Mouse (Mus musculus) left cerebral cortex, postnatal 36 days (tissue): Measurements from ENCODE around the gene Slc16a11. TPM values are rescaled to one million over a fixed set of nuclear protein-coding genes. Genes with fewer than 3 reads are reported as not detected.
"Not testable (repeated sequence)": the region's sequence is repeated elsewhere in the genome, so short reads cannot be mapped to it uniquely, and the experiment has no call there.

ENCODE experiments used
- DNase-seq, 2 experiments: peaks; one replicate each; pipeline ENCODE4 v3.0.0; 2021 to 2022; ENCODE audit warnings: low spot score in 2 of 2, mixed read lengths in 1 of 2
- intact Hi-C: fragments of 180-260 bp; cut with DNase I; formaldehyde crosslinking; loops from one replicate; pipeline ENCODE4 v1.15.1; 2025
- total RNA-seq, 2 experiments: library from RNA; stranded (reverse); gene quantifications; 2 replicates each; pipeline ENCODE4 v1.2.3; 2021

Gene Slc16a11
- total RNA-seq = 10 to 100 TPM; 30.7 to 38.2 TPM

DNA sequence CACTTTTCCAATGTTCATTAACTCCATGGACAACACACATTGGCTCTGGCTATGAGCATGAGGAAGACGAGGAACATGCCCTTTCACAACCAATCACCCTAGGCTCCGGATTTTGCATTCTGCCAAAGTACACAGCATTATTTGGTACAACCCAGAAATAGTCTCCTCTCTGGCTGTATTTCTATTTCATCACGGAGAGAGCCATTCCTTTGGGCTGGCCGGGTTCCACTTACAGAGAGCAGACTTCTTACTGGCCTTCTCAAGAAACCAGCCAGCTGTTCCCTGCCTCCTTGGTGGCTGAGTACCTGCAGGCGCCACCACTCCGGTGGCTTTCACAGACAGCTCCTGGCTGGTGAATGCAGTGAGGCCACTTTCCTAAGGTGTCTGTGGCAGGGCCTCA lies at the start of gene Slc16a11:
Slc16a11 (plus strand) TSS at position 330 of the 400 bp plus-strand sequence.
- DNase-seq = no peak
- intact Hi-C loops = loop anchor here (5.0 kb wide), 2 partner anchors 155 to 280 kb away; no protein-coding TSS in a partner anchor

DNA sequence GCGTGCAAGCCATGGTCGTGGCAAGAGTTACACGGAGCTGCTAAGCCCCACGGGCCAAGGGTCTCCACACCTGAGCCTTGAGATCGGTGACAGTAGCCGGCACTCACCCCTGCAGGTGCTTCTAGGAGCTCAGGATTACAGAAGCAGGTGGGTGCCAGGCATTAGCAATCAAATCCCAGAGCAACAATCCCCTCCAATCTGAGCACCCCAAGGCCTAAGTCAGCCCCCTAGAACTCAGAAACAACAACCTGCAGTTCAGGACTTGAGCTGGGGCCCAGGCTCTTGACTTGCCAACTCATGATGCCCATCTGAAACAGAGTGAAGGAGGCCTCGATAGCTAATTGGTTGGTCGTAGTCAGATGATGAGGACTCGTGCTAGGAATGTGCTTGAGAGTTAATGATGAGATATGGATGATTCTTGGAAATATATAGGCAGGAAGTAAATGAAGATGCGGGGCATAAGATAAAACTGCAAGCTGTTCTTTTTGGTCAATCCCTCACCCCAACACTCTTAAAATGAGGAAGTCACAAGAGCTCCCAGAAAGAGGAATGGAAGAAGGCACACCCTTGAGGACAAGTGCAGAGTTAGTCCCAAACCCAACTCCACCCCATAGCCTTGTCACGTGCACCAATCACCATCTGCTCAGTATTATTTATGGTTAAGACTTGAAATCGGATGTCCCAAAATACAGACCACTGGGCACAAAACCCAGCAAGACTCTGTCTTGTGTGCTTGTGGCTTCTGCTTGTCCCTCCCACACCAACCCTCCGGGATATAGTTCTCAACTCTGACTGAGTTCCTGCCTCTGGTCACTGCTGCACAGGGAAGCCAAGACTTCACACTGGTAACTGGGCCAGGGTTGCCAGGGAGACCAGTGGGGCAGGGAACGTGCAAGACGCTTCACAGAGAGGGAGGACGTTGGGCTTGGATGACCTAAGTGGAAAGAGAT lies 46.3 kb upstream of the Slc16a11 start:
- intact Hi-C loops = no loop called here
- DNase-seq = no peak

DNA sequence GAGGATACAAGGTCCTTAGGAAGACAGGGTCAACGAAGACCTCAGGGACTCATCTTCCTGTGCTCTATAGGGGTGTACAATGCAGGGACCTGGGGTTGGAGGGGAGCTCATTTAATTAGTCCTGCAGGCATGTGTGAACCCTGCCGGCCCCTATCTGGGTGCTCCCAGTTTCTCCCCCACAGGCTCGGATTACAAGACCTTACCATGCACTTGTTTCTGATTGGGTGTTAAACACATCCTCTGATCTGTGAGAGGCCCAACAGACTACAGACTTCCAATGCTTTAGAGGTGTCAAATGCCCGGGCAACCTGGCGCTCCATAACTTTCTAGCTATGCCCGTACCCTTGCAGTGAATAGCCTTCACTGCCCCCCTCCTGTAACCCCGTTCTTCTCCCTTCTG lies 44.4 kb upstream of the Slc16a11 start:
- DNase-seq = no peak
- intact Hi-C loops = no loop called here

DNA sequence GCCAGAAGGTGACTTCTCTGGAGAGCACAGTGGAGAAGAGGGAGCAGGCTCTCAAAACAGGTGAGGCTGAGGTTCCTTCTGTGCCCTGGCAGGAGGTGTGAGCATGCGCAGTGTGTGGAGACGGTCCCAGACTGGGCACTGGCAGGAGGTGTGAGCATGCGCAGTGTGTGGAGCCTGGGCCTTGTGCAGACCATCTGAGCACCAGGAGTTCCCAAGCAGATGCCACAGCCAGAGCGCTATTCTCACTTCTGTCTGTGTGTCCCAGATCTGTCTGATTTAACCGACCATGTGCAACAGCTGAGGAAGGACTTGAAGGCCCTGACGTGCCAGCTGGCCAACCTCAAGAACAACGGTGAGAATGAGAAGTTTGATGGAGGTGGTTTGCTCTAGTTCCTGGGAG lies 43.1 kb upstream of the Slc16a11 start:
- DNase-seq, intact Hi-C loops: not testable (repeated sequence)

DNA sequence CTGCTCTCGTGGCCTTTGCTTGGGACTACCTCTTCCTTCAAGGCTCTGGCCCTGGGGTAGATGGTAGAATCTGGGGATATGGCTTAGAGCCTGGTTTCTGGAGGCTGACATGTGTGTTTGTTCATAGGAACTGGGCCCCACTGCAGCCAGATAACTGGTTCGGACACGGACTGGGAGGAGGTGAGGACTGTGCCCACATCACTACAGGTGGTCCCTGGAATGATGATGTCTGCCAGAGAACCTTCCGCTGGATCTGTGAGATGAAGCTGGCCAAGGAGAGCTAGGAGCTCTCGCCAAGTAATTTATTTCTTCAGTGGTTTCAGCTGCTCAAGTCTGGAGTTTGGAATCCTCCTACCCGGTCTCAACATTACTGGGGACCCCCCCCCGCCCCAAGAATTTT lies 42.3 kb upstream of the Slc16a11 start:
- DNase-seq = no peak
- intact Hi-C loops = no loop called here

DNA sequence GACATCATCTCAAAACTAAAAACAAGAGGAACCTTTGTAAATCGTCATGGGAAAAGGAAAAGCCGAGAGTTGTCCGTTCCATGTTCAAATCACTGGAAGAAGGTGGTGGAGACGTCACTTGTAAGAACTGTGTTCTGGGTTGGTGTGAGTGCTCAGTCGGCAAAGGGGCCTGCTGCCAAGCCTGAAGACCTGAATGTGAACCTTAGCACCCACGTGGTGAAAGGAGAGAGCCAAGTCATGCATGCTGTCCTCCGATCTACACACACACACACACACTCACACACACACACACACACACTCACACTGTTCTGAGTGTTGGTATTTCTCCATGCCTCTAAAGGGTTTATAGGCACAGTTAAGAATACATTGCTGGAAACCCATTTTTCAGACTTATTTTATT lies 41.4 kb upstream of the Slc16a11 start:
- no peak for DNase-seq
- intact Hi-C loops = no loop called here

DNA sequence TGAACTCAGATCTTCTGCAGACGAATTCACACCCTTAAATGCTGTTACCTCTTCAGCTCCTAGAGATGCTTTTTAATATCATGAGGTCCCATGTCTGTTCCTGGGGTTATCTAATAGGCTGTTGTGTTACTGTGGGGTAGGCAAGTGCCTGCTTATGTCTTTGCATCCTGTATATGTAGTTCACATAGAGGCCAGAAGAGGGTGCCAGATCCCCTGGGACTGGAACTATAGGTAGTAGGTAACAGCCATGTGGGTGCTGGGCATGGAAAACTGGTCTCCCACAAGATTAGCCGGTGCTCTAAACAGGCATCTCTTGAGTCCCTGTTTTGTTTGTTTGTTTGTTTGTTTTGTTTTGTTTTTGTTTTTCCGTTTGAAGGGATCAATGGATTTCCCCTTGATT lies 40.7 kb upstream of the Slc16a11 start:
- no peak for DNase-seq
- intact Hi-C loops = no loop called here

DNA sequence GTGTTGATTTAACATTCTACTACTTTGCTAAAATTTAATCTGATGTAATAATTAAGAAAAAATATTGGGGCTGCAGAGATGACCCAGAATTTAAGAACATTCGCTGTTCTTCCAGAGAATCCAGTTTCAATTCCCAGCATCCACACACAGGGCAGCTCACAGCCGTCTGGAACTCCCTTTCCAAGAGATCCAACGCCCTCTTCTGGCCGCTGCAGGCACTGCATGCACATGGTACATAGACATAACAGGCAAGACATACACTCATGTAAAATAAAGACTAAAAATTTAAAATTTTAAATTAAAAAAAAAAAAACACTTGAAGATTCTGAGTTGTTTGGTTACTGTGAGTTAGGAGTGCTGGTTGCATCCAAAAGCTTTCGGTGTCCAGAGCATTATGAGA lies 40.3 kb upstream of the Slc16a11 start:
- intact Hi-C loops = no loop called here
- no peak for DNase-seq

DNA sequence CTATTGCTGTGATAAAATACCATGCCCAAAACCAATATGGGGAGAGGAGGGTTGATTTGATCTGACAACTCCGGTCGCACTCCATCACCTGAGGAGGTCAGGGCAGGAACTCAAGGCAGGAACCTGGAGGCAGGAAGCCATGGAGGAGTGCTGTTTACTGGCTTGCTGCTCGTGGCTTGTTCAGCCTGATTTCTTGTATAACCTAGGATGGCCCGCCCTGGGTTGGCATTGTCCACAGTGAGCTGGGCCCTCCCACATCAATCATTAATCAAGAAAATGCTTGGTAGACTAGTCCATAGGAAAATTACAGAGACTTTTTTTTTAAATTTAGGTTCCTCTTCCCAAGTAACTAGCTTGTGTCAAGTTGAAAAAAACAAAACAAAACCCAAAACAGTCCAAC lies 38.1 kb upstream of the Slc16a11 start:
- no peak for DNase-seq
- intact Hi-C loops = no loop called here

DNA sequence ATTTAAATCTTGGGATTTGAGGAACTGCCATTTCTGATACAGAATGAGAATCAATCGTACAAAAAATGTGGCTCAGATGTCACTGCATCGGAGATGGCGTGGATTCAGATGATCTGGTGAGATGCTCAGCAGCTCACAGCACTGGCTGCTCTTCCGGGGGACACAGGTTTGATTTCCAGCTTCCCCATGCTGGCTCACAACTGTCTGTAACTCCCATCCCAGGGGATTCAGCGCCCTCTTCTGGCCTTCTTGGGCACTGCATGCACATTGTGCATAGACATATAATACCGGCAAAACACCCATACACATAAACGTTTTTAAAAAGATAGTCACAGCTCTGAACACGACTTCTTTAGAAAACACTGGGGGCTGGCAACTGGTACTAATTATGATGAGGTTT lies 34.9 kb upstream of the Slc16a11 start:
- intact Hi-C loops = no loop called here
- no peak for DNase-seq

DNA sequence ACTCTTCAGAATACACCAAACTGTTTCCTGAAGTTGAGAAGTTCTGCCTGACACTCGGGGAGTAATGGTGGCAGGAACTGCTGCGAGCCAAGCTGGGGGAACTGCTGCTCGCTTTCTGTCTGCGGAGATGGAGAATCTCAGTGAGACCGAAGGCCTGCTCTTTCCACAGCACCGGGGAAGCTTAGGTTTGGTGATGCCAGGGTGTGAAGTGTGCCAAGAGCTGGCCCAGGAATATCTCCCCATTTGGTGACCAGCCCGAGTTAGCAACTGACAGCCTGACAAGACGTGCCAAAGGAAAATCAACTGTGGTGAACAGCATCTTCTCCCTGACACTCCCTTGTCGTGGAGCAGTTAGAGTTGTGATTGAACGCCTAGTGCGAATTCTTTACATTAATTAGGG lies 34.2 kb upstream of the Slc16a11 start:
- intact Hi-C loops = no loop called here
- no peak for DNase-seq

DNA sequence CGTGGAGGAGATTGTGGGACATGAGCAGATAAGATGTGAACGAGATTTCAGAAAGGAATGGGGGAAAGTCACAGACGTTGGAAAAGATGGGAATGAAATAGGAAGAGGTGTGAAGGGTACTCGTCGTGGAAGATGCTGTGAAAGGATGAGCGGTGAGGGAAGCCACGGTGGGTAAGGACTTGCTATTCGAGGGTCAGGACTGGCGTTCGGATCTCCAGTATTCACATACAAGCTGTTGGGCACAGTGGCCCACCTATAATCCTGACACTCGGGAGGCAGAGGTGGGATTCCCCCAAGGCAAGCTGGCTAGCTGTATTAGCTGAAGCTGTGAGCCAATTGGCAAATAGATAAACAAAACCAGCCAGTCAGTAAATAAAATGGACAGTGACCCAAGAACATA lies 33.8 kb upstream of the Slc16a11 start:
- DNase-seq = no peak
- intact Hi-C loops = loop anchor here (1.0 kb wide), 1 partner anchor 104 kb away; no protein-coding TSS in a partner anchor

DNA sequence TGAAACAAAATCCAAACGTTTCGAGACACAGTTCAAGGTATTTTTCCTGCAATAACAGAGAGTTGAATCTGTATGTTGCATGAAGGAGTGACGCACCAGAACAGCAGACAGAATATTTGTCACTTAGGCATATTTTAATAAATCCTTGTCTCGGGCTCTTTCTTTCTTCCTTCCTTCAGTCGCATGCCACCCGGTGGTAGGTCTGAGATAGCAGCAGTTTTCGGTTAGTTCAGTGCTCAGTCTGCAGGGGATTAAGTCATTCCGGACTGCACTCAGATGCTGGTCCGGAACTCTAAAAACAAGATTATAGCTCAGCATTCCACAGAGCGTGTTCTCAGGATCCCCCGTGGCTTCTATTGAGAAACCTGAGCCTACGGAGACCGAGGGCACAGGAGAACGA lies 33.2 kb upstream of the Slc16a11 start:
- DNase-seq = no peak
- intact Hi-C loops = loop anchor here (1.0 kb wide), 1 partner anchor 105 kb away; no protein-coding TSS in a partner anchor

DNA sequence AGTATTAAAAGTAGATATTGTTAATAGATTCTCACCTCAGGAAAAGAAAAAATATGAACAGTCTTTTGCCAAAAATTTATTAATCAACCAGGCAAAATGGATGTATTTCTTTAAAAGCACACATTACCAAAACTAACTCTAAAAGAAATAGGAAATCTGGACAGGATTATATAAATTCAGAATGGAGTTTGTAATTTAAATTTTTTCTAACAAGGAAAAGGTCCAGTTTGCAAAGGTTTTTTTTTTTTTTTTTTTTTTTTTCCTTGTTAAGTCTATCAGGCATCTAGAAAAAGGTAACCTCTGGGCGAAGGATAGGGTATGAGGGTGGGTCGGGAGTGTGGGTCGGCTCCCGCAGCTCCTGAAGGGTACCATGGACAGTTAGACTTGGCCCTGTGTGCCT lies 32.1 kb upstream of the Slc16a11 start:
- intact Hi-C loops = no loop called here
- no peak for DNase-seq

DNA sequence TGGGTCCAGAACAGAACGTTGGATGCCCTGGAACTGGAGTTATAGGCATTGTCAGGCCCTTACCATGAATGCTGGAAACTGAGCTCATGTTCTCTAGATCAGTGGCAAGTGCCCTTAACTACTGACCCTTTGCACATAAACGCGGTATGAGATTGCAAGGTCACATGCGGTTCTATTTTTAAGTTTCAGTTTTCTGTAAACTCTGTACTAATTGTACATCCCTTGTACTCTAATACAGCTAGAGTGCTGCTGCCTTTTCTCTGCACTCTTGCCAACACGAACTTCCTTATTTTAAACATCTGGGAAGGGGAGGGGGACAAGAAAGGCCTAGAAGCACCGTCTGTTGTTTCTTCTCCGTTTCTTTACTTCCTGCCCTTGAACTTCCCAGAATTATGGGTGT lies 27.4 kb upstream of the Slc16a11 start:
- intact Hi-C loops = no loop called here
- DNase-seq = no peak

DNA sequence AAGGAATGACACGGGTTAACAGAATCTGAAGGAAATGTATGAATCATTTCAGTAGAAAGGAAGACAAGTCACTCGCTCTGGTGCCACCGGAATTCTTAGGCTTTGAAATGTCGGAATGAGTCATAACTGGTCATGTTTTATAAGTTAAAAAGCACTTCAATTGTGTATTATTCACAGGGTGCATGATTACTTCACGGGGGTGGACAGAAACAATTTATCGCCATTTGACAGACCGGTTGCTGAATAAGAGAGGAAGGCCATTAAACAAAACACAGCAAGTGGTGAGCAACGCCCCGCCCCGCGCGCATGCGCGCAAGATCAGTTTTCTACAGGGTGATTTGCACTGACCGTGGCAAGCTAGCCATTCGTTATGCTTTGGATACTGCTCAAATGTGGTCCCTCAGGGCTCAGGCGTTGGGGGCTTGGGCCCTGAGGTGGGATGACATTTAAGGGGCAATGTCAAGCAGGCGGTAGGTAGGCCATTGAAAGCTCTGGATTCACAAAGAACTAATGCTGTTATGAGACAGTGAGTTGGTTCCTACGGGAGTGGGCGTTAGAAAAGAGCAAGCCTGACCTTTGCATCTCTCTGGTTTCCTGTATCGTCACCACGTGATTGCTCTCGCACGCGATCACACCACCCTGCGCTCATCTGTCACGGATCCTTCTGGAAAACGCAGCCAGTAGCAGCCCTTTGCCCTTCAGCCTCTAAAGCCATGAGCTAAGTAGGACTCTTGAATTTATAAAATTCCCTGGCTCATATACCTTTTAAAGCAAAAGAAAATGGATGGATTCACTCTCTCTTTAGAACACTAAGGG lies 23.0 kb upstream of the Slc16a11 start:
- intact Hi-C loops = no loop called here
- no peak for DNase-seq

DNA sequence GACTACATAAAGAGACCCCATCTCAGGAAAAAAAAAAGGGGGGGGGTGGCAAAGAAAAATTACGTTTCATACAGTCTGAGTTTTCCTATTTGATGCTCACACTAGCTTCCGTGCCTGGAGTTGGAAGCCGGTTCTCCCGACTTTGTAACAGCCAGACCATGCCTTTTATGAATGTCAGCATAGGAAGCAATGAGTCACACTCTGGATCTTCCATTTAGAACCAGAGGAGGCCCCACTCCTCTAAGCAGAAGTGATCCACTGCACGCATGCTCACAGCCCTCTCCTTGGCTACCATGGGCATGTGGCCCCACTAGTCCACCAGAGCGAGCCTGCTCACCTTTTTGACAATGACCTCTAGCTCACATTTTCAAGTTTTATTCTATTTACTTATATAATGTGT lies 21.4 kb upstream of the Slc16a11 start:
- intact Hi-C loops = no loop called here

DNA sequence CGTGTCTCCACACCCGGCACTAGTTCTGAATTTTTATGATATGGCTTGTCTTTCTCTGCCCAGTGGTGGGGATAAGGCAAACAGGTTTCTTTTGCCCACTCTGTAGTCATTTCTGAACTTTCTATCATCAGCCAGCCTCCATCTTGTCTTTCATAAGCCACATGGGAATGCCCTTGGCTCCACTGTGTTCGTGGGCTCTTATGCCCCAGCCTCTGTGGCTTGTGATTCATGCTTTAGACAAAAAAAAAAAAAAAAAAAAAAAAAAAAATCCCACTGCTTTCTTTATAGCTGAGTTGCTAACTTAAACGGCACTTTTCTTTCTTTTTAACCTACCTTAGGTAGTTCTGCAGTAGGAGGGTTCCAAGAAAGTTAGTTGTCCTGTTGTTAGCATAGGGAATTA lies 20.4 kb upstream of the Slc16a11 start:
- intact Hi-C loops = no loop called here
- no peak for DNase-seq

More for the DNA sequence above, 21.4 kb upstream of the Slc16a11 start:
- no peak for DNase-seq

DNA sequence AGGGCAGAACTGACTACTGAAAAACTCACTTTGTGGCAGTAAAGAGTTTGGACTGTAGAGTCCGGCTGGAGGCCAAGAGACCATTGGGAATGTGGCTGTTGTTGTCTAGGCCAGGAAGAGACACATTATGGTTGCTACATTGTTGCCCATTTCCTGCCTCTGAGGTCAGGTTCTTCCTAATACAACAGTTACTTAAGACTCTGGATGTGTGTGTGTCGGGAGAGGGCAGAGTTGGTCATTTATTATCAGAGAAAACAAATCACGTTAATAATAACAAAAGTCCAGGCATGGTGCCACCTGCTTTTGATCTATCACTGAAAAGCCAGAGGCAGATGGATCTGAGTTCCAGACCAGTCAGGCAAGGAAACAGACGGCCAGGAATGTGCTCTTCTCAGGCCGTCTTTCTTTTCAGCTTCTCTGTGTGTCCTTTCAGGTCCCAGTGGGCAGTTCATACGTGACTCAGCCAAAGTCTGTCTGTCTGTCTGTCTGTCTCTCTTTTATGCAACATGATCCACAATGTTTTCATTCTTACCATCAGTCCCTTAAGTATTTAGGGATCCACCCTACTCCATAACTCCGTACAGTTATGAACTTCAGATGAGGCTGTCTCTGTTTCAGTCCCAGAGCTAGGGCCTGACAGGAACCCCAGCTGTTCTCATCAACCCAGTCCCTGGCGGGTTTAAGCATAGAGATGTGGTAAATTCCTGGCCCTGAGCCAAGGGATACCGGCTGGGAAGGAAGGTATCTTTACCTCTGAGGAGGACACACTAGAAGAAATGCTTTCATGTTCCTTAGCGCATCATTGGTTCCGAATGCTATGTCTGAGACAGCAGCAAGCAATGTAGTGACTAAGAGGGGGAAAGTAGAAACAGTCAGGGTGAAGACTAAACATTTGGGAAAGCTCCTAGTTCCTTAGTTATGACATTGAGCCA lies 18.9 kb upstream of the Slc16a11 start:
- intact Hi-C loops = no loop called here
- DNase-seq = no peak

DNA sequence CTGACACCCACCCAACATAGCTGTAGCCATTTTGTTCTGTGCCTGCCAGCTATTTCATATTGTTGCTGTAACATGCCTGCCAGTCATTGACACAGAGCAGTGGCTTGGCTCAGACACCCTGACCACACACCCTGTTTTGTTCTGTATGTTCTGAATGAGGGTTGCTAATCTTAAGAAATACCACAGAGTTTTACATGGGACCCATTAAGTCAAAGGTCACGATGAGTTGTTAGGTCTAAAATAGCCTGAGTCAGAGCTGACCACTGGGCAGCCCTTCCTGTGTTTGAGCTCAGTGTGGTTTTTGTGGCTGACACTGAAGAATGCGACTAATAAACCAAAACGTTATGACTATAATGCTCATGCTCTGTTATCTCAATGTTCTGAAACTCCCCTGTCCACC lies 14.2 kb upstream of the Slc16a11 start:
- intact Hi-C loops = no loop called here
- no peak for DNase-seq
